Mouse (Mus musculus) left cerebral cortex, postnatal 10 days (tissue): Measurements from ENCODE around the gene Eipr1. TPM values are rescaled to one million over a fixed set of nuclear protein-coding genes. Genes with fewer than 3 reads are reported as not detected.

Source experiments
- DNase-seq, 2 experiments: peaks; one replicate each; pipeline ENCODE4 v3.0.0; 2021 to 2022; ENCODE audit warnings: low spot score in 2 of 2, mixed read lengths in 1 of 2; ENCODE audit errors: extremely low spot score in 1 of 2
- intact Hi-C: fragments of 180-260 bp; cut with DNase I; formaldehyde crosslinking; loops from one replicate; pipeline ENCODE4 v1.15.1; 2025
- total RNA-seq, 2 experiments: library from RNA; stranded (reverse); gene quantifications; 2 replicates each; pipeline ENCODE4 v1.2.3; 2021

The Eipr1 gene
- total RNA-seq, 2 experiments from 2014 or later: 51.4 to 57.0 TPM

- intact Hi-C loops: no loop called here
These were observed 97.4 kb downstream of the Eipr1 start for GRCm38 (mm10) chr12:28848726-28849612.

GRCm38 (mm10) chr12:28859495-28860263 lies 108.1 kb downstream of the Eipr1 start:
- no peak for DNase-seq
- intact Hi-C loops: no loop called here

More at GRCm38 (mm10) chr12:28848726-28849612, 97.4 kb downstream of the Eipr1 start:
- no peak for DNase-seq

GRCm38 (mm10) chr12:28860264-28860560 lies 108.6 kb downstream of the Eipr1 start:
- DNase-seq: no peak
- intact Hi-C loops: no loop called here

- peak in 1 of 2 experiments; percentile 35 for DNase-seq
- intact Hi-C loops: no loop called here
These were observed 111.7 kb downstream of the Eipr1 start for GRCm38 (mm10) chr12:28863260-28863659.

GRCm38 (mm10) chr12:28866121-28866520 lies 114.5 kb downstream of the Eipr1 start:
- DNase-seq: no peak
- intact Hi-C loops: no loop called here

GRCm38 (mm10) chr12:28868794-28869193 lies 117.2 kb downstream of the Eipr1 start:
- intact Hi-C loops: no loop called here
- no peak for DNase-seq

- intact Hi-C loops: no loop called here
- DNase-seq: peak; percentile 70 to 85
These were observed 120.7 kb downstream of the Eipr1 start for GRCm38 (mm10) chr12:28872271-28872670.

- intact Hi-C loops: no loop called here
These were observed 123.2 kb downstream of the Eipr1 start for GRCm38 (mm10) chr12:28874781-28875251.

GRCm38 (mm10) chr12:28875471-28875870 lies 123.9 kb downstream of the Eipr1 start:
- no peak for DNase-seq
- intact Hi-C loops: no loop called here

More at GRCm38 (mm10) chr12:28874781-28875251, 123.2 kb downstream of the Eipr1 start:
- DNase-seq: peak; percentile 38 to 42

- intact Hi-C loops: no loop called here
- DNase-seq: no peak
These were observed 128.9 kb downstream of the Eipr1 start for GRCm38 (mm10) chr12:28880471-28880870.

GRCm38 (mm10) chr12:28887712-28888111 lies 136.1 kb downstream of the Eipr1 start:
- intact Hi-C loops: no loop called here
- no peak for DNase-seq

- intact Hi-C loops: no loop called here
- no peak for DNase-seq
These were observed 137.6 kb downstream of the Eipr1 start for GRCm38 (mm10) chr12:28889068-28889674.

- intact Hi-C loops: no loop called here
- no peak for DNase-seq
These were observed 139.9 kb downstream of the Eipr1 start for GRCm38 (mm10) chr12:28891523-28891922.

- intact Hi-C loops: no loop called here
- no peak for DNase-seq
These were observed 145.0 kb downstream of the Eipr1 start for GRCm38 (mm10) chr12:28896577-28896976.

GRCm38 (mm10) chr12:28898307-28898706 lies 146.7 kb downstream of the Eipr1 start:
- no peak for DNase-seq
- intact Hi-C loops: no loop called here

GRCm38 (mm10) chr12:28899696-28900095 lies 148.1 kb downstream of the Eipr1 start:
- intact Hi-C loops: no loop called here
- no peak for DNase-seq

GRCm38 (mm10) chr12:28900341-28900740 lies 148.7 kb downstream of the Eipr1 start:
- intact Hi-C loops: no loop called here
- no peak for DNase-seq

GRCm38 (mm10) chr12:28902132-28902531 lies 150.5 kb downstream of the Eipr1 start:
- DNase-seq: no peak
- intact Hi-C loops: no loop called here

- DNase-seq: no peak
- intact Hi-C loops: no loop called here
These were observed 151.5 kb downstream of the Eipr1 start for GRCm38 (mm10) chr12:28903082-28903481.
